Mouse (Mus musculus): ENCODE data around the gene Brinp2. TPM values are rescaled to one million over a fixed set of nuclear protein-coding genes. Genes with fewer than 3 reads are reported as not detected.

Brinp2 gene
- total and polyA plus RNA-seq, 3 experiments, result 0.20 to 0.25 (median 0.21) TPM

DNA sequence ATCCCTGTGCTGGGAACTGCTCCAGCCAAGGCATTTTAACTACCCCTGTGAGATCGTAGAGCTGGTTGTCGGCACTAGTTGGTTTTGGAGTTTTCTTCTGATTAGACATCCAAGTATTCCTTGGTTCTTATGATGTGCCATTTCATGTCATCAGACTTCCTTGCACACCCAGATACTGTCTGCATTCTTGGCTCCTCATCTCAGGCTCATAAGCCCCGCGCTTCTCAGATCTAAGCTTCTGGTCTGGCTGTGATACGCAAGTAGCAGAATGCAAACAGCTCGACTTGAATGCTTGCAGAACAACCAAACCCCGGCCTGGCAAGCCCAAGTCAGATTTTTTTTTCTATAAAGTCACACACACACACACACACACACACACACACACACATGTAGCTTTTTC, 72.3 kb downstream of the Brinp2 start:
- no peak for DNase-seq
- 69% methylated on average over 7 of the region's 7 CpGs for WGBS
- H3K4me3 ChIP-seq, result no peak overlapping the region
- H3K9ac ChIP-seq (ENCODE audit: low read depth, low read length), result no peak overlapping the region
- H3K27ac ChIP-seq, result no peak overlapping the region
- intact Hi-C loops (cut with DNase I), result no loop called here
- H3K36me3 ChIP-seq (ENCODE audit: control insufficient read depth, insufficient read depth, low read length), result no peaks in the 10 kb centered on the region
- H3K79me2 ChIP-seq (replicated peaks; ENCODE audit: control insufficient read depth, insufficient read depth, low read length), result no peaks in the 10 kb centered on the region
- TF ChIP-seq POLR2A (IDR thresholded peaks at IDR 0.05; ENCODE audit: insufficient read depth, low read depth, low read length) (no peak), EP300 (IDR thresholded peaks at IDR 0.05; ENCODE audit: insufficient read depth, low read depth, low read length) (no peak), CTCF (IDR thresholded peaks at IDR 0.05) (no peak)
- no peaks in the 10 kb centered on the region for H3K4me1 ChIP-seq (ENCODE audit: control insufficient read depth, insufficient read depth, low read length)
- H3K27me3 ChIP-seq (ENCODE audit: control insufficient read depth, insufficient read depth, low read length), result no peaks in the 10 kb centered on the region

DNA sequence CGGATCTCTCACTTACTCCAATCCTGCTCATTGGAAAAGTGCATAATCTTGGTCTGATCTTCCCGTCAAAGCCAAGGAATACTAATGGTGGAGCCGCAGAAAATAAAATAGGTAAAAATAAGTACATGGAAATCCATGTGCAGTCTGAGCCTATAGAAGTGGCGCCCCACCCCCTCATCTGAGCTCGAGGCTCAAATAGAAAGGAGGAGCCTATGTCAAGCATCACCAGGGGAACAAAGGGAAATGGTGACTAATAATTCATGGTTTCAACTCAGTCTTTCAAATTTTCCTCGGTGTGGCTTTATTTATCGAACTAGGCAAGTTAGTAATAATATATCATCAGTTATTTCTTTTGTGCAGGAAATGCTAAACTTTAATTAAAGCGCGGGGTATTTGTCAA, 84.1 kb downstream of the Brinp2 start:
- intact Hi-C loops (cut with DNase I), result no loop called here
- TF ChIP-seq CTCF (IDR thresholded peaks at IDR 0.05), result no peak
- no peak for TF ChIP-seq EP300 (IDR thresholded peaks at IDR 0.05; ENCODE audit: insufficient read depth, low read depth, low read length)
- no peak for TF ChIP-seq POLR2A (IDR thresholded peaks at IDR 0.05; ENCODE audit: insufficient read depth, low read depth, low read length)
- no peaks in the 10 kb centered on the region for H3K4me1 ChIP-seq (ENCODE audit: control insufficient read depth, insufficient read depth, low read length)
- no peaks in the 10 kb centered on the region for H3K27me3 ChIP-seq (ENCODE audit: control insufficient read depth, insufficient read depth, low read length)
- no peaks in the 10 kb centered on the region for H3K36me3 ChIP-seq (ENCODE audit: control insufficient read depth, insufficient read depth, low read length)
- no peak overlapping the region for H3K4me3 ChIP-seq
- H3K9ac ChIP-seq (ENCODE audit: low read depth, low read length), result no peak overlapping the region
- H3K27ac ChIP-seq, result no peak overlapping the region
- no peak for DNase-seq
- H3K79me2 ChIP-seq (replicated peaks; ENCODE audit: control insufficient read depth, insufficient read depth, low read length), result no peaks in the 10 kb centered on the region
- WGBS, result 83% methylated on average over 9 of the region's 9 CpGs

DNA sequence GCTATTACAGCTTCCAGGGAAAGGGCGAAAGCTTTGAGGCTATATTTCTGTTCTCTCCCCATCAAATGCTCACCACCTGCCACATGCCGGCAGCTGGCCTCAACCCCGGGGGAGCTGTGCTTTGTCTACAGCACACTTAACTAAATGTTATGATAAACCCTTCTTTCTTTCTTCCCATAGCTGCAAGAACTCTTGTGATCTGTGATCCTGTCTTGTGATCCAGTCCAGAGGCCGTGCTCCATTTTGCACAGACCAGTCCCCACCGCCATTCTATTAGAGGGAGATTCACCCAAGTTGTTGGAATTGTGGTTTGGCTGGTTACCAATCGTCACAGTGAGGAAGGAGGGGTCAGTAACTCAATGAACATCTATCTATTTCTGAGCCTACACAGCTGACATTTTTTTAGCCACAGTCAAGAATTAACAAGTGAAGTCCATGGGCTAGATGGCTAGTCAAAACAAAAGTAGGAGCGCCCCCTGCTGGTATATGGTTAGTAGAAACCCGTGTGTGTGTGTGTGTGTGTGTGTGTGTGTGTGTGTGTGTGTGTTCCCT, 89.0 kb downstream of the Brinp2 start:
- H3K9ac ChIP-seq (ENCODE audit: low read depth, low read length), result no peak overlapping the region
- no peaks in the 10 kb centered on the region for H3K36me3 ChIP-seq (ENCODE audit: control insufficient read depth, insufficient read depth, low read length)
- intact Hi-C loops (cut with DNase I), result no loop called here
- DNase-seq, result no peak
- no peaks in the 10 kb centered on the region for H3K4me1 ChIP-seq (ENCODE audit: control insufficient read depth, insufficient read depth, low read length)
- no peak overlapping the region for H3K4me3 ChIP-seq
- WGBS, result 54% methylated on average over 8 of the region's 8 CpGs
- H3K27me3 ChIP-seq (ENCODE audit: control insufficient read depth, insufficient read depth, low read length), result no peaks in the 10 kb centered on the region
- no peak overlapping the region for H3K27ac ChIP-seq
- H3K79me2 ChIP-seq (replicated peaks; ENCODE audit: control insufficient read depth, insufficient read depth, low read length), result no peaks in the 10 kb centered on the region
- TF ChIP-seq CTCF (IDR thresholded peaks at IDR 0.05) (no peak), EP300 (IDR thresholded peaks at IDR 0.05; ENCODE audit: insufficient read depth, low read depth, low read length) (no peak), POLR2A (IDR thresholded peaks at IDR 0.05; ENCODE audit: insufficient read depth, low read depth, low read length) (no peak)

DNA sequence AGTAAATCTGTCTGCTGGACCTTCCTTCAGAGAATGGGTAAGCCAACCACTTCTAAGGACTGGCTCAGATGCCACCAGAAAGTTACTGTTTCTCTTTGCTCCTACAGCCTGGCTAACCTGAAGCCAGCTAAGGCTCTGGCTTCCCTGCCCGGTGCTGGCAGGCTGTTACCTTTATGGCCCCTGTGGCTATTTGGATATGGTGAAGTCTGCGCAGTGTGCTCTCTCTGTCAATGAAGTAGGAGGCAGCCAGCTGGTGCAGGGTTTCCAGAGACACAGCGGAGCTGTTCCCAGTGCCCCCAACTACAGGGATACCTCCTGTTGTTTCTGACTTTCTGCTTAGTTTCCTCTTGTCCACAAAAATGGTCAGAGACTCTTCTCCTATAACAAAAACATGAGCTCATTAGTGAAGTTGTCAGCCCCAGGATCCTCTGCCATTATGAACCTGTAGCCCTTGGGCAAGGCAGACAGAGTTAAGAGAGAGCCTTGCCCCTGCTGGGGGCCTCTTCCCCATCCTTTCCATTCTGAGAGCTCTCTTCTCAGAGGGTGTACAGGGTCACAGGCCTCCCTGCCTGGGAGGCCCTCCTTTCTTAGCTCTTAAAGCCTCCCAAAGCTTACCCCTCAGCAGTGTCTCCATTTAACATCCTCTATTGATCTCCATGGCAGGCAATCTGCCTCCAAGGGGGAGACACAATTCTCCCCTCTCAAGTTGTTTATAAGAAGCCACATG, 89.7 kb downstream of the Brinp2 start:
- Histone ChIP-seq H3K27ac (no peak overlapping the region), H3K79me2 (replicated peaks; ENCODE audit: control insufficient read depth, insufficient read depth, low read length) (no peaks in the 10 kb centered on the region), H3K4me3 (no peak overlapping the region), H3K4me1 (ENCODE audit: control insufficient read depth, insufficient read depth, low read length) (no peaks in the 10 kb centered on the region), H3K9ac (ENCODE audit: low read depth, low read length) (no peak overlapping the region), H3K36me3 (ENCODE audit: control insufficient read depth, insufficient read depth, low read length) (no peaks in the 10 kb centered on the region), H3K27me3 (ENCODE audit: control insufficient read depth, insufficient read depth, low read length) (no peaks in the 10 kb centered on the region)
- intact Hi-C loops (cut with DNase I), result no loop called here
- 87% methylated on average over 3 of the region's 3 CpGs for WGBS
- no peak for DNase-seq
- TF ChIP-seq CTCF (IDR thresholded peaks at IDR 0.05), result no peak
- TF ChIP-seq POLR2A (IDR thresholded peaks at IDR 0.05; ENCODE audit: insufficient read depth, low read depth, low read length), result no peak
- no peak for TF ChIP-seq EP300 (IDR thresholded peaks at IDR 0.05; ENCODE audit: insufficient read depth, low read depth, low read length)

DNA sequence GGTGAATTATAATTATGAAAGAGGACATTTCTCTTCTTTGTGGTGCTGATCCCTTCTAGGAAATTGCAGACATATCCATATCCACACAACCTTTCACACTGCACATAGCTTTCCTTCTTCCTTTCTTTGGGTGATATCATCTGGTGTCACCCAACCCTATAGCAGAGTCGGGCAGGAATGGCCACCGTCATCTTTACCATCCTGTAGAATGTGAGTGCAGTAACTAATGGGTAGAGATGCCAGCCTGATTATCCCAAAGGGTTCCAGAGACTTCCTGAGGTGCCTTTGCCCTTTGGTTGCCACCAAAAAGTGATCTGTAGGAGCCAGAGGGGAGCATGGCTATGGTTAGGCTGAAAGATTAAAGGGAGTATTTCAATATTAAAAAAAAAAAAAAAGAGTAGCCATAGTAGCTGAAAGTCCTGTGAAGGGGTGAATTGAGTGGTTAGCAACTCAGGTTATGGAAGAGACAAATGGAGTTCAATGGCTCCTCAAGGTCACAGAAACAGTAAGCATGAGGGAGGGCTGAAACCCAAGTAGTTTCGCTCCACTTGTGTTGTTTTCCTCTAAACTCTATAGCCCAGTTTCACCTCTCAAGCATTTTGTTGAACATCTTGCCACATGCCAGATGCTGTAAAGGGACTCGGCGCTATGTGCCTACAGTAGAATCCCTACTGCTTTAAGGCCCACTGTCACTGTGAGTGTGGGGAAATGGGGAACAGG, 96.5 kb downstream of the Brinp2 start:
- Histone ChIP-seq H3K36me3 (ENCODE audit: control insufficient read depth, insufficient read depth, low read length) (no peaks in the 10 kb centered on the region), H3K4me3 (no peak overlapping the region), H3K9ac (ENCODE audit: low read depth, low read length) (no peak overlapping the region), H3K27me3 (ENCODE audit: control insufficient read depth, insufficient read depth, low read length) (no peaks in the 10 kb centered on the region), H3K79me2 (replicated peaks; ENCODE audit: control insufficient read depth, insufficient read depth, low read length) (no peaks in the 10 kb centered on the region), H3K27ac (no peak overlapping the region), H3K4me1 (ENCODE audit: control insufficient read depth, insufficient read depth, low read length) (no peaks in the 10 kb centered on the region)
- DNase-seq, result no peak
- 89% methylated on average over 5 of the region's 5 CpGs for WGBS
- TF ChIP-seq POLR2A (IDR thresholded peaks at IDR 0.05; ENCODE audit: insufficient read depth, low read depth, low read length), result no peak
- no peak for TF ChIP-seq EP300 (IDR thresholded peaks at IDR 0.05; ENCODE audit: insufficient read depth, low read depth, low read length)
- TF ChIP-seq CTCF (IDR thresholded peaks at IDR 0.05), result no peak
- intact Hi-C loops (cut with DNase I), result no loop called here

Data from heart, adult 2 months (tissue).